Mouse (Mus musculus): ENCODE results near the gene Ptprd. TPM values are rescaled to one million over a fixed set of nuclear protein-coding genes. Genes with fewer than 3 reads are reported as not detected.

The Ptprd gene
- polyA plus RNA-seq, 2 experiments, result 48.6 to 50.4 TPM

- WGBS, result 64% methylated on average over 4 of the region's 4 CpGs
- Histone ChIP-seq H3K27ac (replicated peaks; ENCODE audit: low read depth, low read length) (no peak overlapping the region), H3K4me3 (replicated peaks; ENCODE audit: low read length) (no peak overlapping the region), H3K9me3 (ENCODE audit: control insufficient read depth, low read length) (no peaks in the 10 kb centered on the region), H3K4me1 (ENCODE audit: control insufficient read depth, insufficient read depth, low read length) (no peaks in the 10 kb centered on the region), H3K27me3 (ENCODE audit: control insufficient read depth, insufficient read depth, low read length) (peaks cover 25% of the 10 kb centered on the region), H3K9ac (ENCODE audit: low read depth, low read length, severe bottlenecking) (no peak overlapping the region), H3K4me2 (replicated peaks; ENCODE audit: low read depth, low read length, severe bottlenecking) (no peak overlapping the region), H3K36me3 (ENCODE audit: control insufficient read depth, insufficient read depth, low read length) (no peaks in the 10 kb centered on the region)
- DNase-seq (ENCODE audit: low spot score), result no peak
- ATAC-seq (ENCODE audit: low FRiP score, low read depth), result no peak
- TF ChIP-seq POLR2A (IDR thresholded peaks at IDR 0.05; ENCODE audit: borderline replicate concordance, extremely low read depth, insufficient read depth, insufficient read length), result no peak
Observed at GRCm38 (mm10) chr4:78212941-78213340, 1.2 kb upstream of the Ptprd start.

DNA sequence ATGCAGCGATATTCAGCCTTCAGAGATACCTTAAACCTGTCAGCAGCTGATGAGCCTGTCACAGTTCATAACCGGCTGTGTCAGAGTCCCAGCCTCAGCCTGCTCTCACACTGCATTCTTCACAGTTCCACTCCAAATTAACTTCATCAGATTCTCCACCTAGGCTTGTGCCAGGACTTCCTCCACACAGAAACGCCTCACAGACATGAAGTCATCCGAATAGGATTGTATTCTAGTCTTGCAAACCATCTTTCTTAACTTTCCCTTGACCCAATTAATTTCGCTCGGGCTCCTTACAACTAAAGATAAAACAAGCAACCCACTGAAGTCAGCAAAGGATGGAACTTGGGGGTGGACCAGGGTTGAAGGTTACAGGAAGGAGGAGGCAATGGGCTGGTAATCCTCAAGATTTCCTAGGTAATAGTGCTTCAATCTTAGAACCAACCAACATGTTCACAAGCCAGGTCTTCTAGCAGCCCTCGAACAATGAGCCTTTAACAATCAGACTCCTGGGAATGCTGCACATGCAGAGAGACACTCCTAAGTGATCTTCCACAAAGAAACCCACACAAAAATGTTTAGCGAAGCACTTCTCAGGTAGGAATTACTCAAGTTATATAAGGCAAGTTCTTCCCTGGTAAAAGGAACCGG is 758 bp downstream of the Ptprd start:
- H3K36me3 ChIP-seq (ENCODE audit: control insufficient read depth, insufficient read depth, low read length), result no peaks in the 10 kb centered on the region
- no peak for TF ChIP-seq POLR2A (IDR thresholded peaks at IDR 0.05; ENCODE audit: borderline replicate concordance, extremely low read depth, insufficient read depth, insufficient read length)
- H3K27ac ChIP-seq (replicated peaks; ENCODE audit: low read depth, low read length), result no peak overlapping the region
- H3K27me3 ChIP-seq (ENCODE audit: control insufficient read depth, insufficient read depth, low read length), result peaks cover 25% of the 10 kb centered on the region
- H3K4me1 ChIP-seq (ENCODE audit: control insufficient read depth, insufficient read depth, low read length), result no peaks in the 10 kb centered on the region
- 32% methylated on average over 9 of the region's 9 CpGs for WGBS
- H3K4me3 ChIP-seq (replicated peaks; ENCODE audit: low read length), result peak overlapping the region; percentile 44
- no peak for ATAC-seq (ENCODE audit: low FRiP score, low read depth)
- no peaks in the 10 kb centered on the region for H3K9me3 ChIP-seq (ENCODE audit: control insufficient read depth, low read length)
- H3K9ac ChIP-seq (ENCODE audit: low read depth, low read length, severe bottlenecking), result peak overlapping the region; percentile 40; the same call in 1 of the 2 replicates
- peak overlapping the region; percentile 80 for H3K4me2 ChIP-seq (replicated peaks; ENCODE audit: low read depth, low read length, severe bottlenecking)
- no peak for DNase-seq (ENCODE audit: low spot score)

DNA sequence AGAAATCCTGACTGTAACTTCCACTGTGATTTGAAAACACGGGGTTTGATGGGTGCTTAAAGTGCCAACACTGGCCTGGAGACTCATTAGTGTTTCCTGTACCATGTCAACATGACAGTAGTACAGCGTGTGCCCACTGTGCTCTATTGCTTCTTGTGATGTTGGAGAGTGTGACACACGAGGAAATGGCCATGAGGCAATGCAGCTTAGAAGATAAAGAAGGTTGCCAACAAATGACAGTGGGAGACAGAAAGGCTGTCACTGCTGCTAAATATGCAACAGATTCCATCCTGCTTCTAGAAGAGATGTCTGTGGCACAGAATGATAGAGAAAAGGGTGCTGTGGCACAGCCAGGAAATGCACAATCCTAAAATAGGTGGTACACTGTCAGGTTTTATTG is 6.7 kb downstream of the Ptprd start:
- 42% methylated on average over 3 of the region's 3 CpGs for WGBS
- DNase-seq (ENCODE audit: low spot score), result no peak
- Histone ChIP-seq H3K4me1 (ENCODE audit: control insufficient read depth, insufficient read depth, low read length) (no peaks in the 10 kb centered on the region), H3K27me3 (ENCODE audit: control insufficient read depth, insufficient read depth, low read length) (no peaks in the 10 kb centered on the region), H3K9me3 (ENCODE audit: control insufficient read depth, low read length) (no peaks in the 10 kb centered on the region), H3K27ac (replicated peaks; ENCODE audit: low read depth, low read length) (no peak overlapping the region), H3K9ac (ENCODE audit: low read depth, low read length, severe bottlenecking) (no peak overlapping the region), H3K36me3 (ENCODE audit: control insufficient read depth, insufficient read depth, low read length) (no peaks in the 10 kb centered on the region), H3K4me2 (replicated peaks; ENCODE audit: low read depth, low read length, severe bottlenecking) (no peak overlapping the region), H3K4me3 (replicated peaks; ENCODE audit: low read length) (no peak overlapping the region)
- no peak for TF ChIP-seq POLR2A (IDR thresholded peaks at IDR 0.05; ENCODE audit: borderline replicate concordance, extremely low read depth, insufficient read depth, insufficient read length)
- no peak for ATAC-seq (ENCODE audit: low FRiP score, low read depth)

DNA sequence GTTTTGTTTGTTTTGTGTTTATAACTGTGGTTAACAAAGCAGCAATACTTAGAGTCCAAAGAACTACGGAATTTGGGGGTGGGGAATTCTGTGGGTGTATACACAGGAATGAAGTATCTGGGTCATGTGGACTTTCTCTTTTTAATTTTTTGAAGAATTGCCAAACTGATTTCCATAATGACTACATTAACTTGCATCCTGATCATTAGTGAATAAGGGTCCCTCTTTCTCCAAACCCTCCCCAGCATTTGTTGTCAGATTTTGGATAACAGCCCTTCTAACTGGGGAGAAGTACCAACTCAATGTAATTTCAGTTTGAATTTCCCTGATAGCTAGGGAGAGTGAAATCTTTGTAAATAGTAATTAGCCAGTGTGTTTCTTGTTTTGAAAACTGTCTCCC is 43.3 kb downstream of the Ptprd start:
- H3K27me3 ChIP-seq (ENCODE audit: control insufficient read depth, insufficient read depth, low read length), result no peaks in the 10 kb centered on the region
- H3K4me2 ChIP-seq (replicated peaks; ENCODE audit: low read depth, low read length, severe bottlenecking), result no peak overlapping the region
- H3K9ac ChIP-seq (ENCODE audit: low read depth, low read length, severe bottlenecking), result no peak overlapping the region
- H3K27ac ChIP-seq (replicated peaks; ENCODE audit: low read depth, low read length), result no peak overlapping the region
- H3K4me3 ChIP-seq (replicated peaks; ENCODE audit: low read length), result no peak overlapping the region
- no peaks in the 10 kb centered on the region for H3K9me3 ChIP-seq (ENCODE audit: control insufficient read depth, low read length)
- no peak for TF ChIP-seq POLR2A (IDR thresholded peaks at IDR 0.05; ENCODE audit: borderline replicate concordance, extremely low read depth, insufficient read depth, insufficient read length)
- no peaks in the 10 kb centered on the region for H3K4me1 ChIP-seq (ENCODE audit: control insufficient read depth, insufficient read depth, low read length)
- ATAC-seq (ENCODE audit: low FRiP score, low read depth), result no peak
- no peak for DNase-seq (ENCODE audit: low spot score)
- no peaks in the 10 kb centered on the region for H3K36me3 ChIP-seq (ENCODE audit: control insufficient read depth, insufficient read depth, low read length)
- WGBS, result 83% methylated on average over 1 of the region's 1 CpGs

DNA sequence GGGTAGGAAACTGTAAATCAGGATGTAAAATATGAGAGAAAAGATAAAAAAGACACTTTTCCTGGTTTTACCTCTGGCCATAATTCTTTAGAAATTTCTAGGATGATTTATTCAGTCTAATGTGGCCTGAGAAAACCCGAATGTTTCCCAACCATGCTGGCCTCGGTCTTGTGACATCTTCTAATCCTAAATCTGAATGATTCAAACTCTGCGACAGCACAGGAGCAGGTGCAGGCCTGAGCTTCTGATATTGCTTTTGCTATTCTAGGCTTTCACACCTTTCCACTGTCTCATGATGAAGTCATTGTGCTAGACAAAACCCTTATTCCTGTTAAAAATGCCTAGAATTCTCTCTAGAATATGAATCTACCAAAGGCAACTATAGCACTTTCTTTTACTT is 51.3 kb downstream of the Ptprd start:
- H3K4me1 ChIP-seq (ENCODE audit: control insufficient read depth, insufficient read depth, low read length), result no peaks in the 10 kb centered on the region
- no peaks in the 10 kb centered on the region for H3K36me3 ChIP-seq (ENCODE audit: control insufficient read depth, insufficient read depth, low read length)
- H3K4me3 ChIP-seq (replicated peaks; ENCODE audit: low read length), result no peak overlapping the region
- TF ChIP-seq POLR2A (IDR thresholded peaks at IDR 0.05; ENCODE audit: borderline replicate concordance, extremely low read depth, insufficient read depth, insufficient read length), result no peak
- WGBS, result 87% methylated on average over 3 of the region's 3 CpGs
- no peaks in the 10 kb centered on the region for H3K27me3 ChIP-seq (ENCODE audit: control insufficient read depth, insufficient read depth, low read length)
- no peak overlapping the region for H3K4me2 ChIP-seq (replicated peaks; ENCODE audit: low read depth, low read length, severe bottlenecking)
- ATAC-seq (ENCODE audit: low FRiP score, low read depth) (no peak), DNase-seq (ENCODE audit: low spot score) (no peak)
- no peak overlapping the region for H3K9ac ChIP-seq (ENCODE audit: low read depth, low read length, severe bottlenecking)
- H3K9me3 ChIP-seq (ENCODE audit: control insufficient read depth, low read length), result no peaks in the 10 kb centered on the region
- H3K27ac ChIP-seq (replicated peaks; ENCODE audit: low read depth, low read length), result no peak overlapping the region
